Mouse (Mus musculus) retina, postnatal 7 days (tissue): ENCODE measurements around the gene Ino80e.

Experiments used
- DNase-seq: peaks from one replicate; pipeline ENCODE4 v3.0.0-alpha.2; 2012; ENCODE audit warnings: low read depth, low spot score

Gene Ino80e

DNA sequence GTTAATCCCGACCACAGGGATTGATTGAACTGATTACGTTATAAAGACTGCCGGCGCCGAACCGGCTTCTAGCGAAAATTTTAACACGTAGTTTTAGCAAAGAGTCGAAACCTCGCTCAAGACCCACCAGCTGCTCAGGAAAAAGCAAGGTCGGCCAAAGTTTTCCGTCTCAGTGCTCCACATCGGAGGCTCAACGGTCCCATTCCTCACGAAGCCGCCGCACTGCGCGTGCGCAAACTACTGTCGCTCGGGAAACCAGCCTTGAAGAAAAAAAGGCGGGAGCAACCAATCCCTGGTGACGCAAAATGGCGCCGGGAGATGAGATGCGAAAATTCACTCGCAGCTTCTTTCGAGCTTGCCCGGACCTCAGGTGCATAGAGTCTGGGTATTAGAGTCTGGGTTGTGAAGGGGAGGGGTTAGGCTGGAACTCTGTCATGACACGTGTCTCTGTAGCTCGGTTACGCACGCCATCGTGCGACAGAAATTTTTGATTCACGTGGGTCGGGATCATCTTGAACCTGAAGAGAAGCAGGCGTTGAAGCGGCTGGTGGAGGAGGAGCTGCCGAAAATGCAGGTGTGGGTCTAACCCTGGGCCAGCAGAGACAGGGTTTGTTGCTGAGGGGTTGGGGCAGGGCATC, at the start of gene Ino80e:
TSS of gene Ino80e (minus strand) at position 231 of the 638 bp plus-strand sequence.
- peak; percentile 95 for DNase-seq

DNA sequence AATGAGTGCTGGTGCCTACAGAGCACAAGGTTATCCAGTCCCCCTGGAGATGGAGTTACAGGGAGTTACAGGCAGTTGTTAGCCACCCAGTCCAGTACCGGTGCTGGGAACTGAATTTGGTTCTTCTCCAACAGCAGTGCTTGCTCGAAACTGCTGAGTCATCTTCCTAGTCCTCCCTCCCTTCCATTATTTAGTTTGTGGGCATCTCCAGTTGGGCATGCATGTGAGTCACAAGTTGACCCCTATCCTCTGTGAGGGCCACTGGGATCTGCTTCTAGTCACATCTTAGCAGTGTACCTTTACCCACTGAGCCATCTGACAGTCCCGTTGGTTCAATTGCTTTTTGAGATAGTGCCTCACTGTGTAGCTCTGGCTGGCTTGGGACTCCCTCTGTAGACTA, 43.4 kb upstream of the Ino80e start:
- no peak for DNase-seq

- DNase-seq = peak; percentile 63
These were observed 37.6 kb upstream of the Ino80e start for GRCm38 (mm10) chr7:126899781-126900180.

GRCm38 (mm10) chr7:126898102-126898990, 36.2 kb upstream of the Ino80e start:
- DNase-seq = peak; percentile 86

GRCm38 (mm10) chr7:126897390-126898101, 35.4 kb upstream of the Ino80e start:
- no peak for DNase-seq

- no peak for DNase-seq
These were observed 34.7 kb upstream of the Ino80e start for GRCm38 (mm10) chr7:126896912-126897311.

DNA sequence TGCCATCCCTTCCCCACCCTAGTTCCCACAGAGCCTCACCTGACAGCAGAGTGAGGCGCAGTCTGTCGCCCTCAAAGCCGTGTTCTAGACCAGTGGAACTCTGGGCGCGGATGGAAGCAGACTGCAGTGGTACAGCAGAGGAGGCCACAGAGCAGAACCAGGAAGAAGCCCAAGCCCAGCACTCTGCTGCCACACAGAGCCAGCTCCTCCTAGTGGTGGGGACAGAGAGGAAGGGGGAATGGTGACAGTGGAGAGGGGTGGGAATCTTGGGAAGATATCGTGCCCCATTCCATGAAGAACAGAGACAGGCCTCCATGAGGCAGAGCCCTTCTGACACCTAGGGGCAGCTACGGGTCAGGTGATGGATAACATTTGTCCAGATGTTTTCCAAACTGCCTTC, 26.7 kb upstream of the Ino80e start:
- DNase-seq = no peak

- DNase-seq = no peak
These were observed 25.1 kb upstream of the Ino80e start for GRCm38 (mm10) chr7:126887281-126887680.

GRCm38 (mm10) chr7:126884286-126885164, 22.3 kb upstream of the Ino80e start, which contains the start of gene Taok2:
TSS of gene Taok2 (minus strand) at chr7:126884703.
- peak; percentile 97 for DNase-seq

- no peak for DNase-seq
These were observed 21.6 kb upstream of the Ino80e start for GRCm38 (mm10) chr7:126883731-126884181.

DNA sequence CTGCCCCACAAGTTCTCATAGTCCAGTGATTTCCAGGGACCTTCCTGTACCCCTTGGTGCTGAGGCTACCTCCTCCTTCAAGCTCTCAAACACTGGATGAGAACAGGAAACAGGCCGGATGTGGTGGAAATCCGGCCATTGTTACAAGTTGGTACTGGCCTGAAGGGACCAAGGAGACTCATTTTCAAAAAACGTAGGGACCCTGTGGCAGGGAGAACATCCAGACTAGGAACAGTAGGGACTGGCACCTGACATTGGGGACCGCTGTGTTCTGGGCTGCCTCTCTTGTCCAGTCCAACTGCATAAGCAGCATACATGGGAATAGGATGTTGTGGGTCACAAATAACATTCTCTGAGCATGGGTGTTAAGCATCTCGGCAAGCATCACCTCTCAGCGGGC, 18.9 kb upstream of the Ino80e start:
- DNase-seq = no peak

GRCm38 (mm10) chr7:126877239-126877638, 15.1 kb upstream of the Ino80e start:
- DNase-seq = no peak

- DNase-seq = no peak
These were observed 8.3 kb upstream of the Ino80e start for GRCm38 (mm10) chr7:126870520-126870891.

DNA sequence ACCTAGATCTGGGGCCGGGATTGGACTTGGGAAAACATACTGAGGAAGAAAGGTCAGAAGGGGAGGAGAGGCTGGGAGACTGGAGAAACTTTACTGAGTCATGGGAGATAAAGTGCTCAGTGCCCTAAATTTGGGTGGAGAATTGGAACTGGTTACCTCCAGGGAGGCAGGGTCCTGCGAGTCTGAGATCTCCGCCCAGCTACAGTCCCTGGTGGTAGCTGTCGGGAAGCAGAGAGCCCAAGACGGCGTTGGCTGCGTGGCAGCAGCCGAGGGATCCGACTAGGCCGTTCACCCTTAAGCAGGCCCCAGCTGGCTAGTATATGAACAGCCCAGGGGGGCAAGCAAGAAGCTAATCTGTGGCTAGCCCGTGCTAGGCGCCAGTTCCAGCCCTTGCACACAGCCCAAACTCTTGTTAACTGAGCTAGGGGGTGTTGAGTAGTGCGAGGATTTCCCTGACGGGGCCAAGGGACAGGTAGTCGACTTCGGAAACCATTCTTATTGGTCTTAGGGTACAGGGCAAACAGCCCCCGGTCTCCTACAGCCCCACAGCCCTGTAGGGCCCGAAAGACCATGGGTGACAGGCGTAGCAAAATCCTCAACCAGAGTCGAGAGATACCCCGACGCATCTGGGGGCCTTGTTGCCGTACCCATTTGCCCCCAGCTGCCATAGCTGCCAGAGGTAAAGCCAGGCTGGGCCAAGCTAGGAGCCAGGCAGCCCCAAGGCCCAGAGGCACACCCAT, 7.8 kb upstream of the Ino80e start:
- no peak for DNase-seq

GRCm38 (mm10) chr7:126868003-126868402, 5.8 kb upstream of the Ino80e start:
- DNase-seq = no peak

DNA sequence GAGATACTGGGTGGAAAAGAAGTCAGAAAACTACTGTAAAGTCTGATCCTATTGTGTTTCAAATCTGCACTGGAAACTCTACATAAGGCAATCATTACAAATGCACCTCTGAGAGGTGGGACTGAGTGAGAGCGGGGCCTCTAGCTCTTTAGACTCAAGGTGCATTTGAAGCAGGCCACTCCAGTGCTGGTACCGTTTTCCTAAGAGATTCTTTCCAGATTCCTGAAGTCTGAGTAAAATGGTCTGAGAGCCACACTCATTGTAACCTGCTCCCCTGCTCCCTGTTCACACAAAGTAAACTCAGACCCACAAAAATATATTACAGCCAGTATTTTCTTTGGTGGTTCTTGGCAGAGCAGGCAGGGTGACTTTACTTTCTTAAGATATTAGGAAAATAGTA, 5.4 kb upstream of the Ino80e start:
- no peak for DNase-seq

- DNase-seq = no peak
These were observed 1.6 kb upstream of the Ino80e start for GRCm38 (mm10) chr7:126863791-126864190.

- peak; percentile 88 for DNase-seq
These were observed 597 bp downstream of the Ino80e start, which contains the start of gene Hirip3 for GRCm38 (mm10) chr7:126861429-126862130. TSS of gene Hirip3 (plus strand) at chr7:126861972.

DNA sequence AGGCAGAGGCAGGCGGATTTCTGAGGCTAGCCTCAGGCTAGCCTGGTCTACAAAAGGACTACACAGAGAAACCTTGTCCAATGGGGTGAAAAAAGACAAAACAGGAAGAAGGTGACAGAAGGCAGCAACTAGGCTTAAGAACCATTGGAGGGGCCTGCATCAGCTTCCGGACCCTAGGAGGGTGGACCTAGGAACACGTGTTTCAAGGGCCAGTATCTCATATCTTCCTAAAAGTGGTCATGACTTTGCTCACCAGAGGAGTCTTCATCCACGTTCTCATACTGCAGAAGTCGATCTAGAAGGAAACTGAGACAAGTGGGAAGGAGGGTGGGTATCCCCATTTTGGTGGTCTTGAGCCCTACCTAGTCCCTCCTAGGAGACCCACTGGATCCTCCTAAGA, 1.2 kb downstream of the Ino80e start:
- DNase-seq = no peak
